Mouse (Mus musculus) bone marrow, adult 2 months (tissue): ENCODE measurements around the gene Gfra1. TPM values are rescaled to one million over a fixed set of nuclear protein-coding genes. Genes with fewer than 3 reads are reported as not detected.

ENCODE experiments used
- H3K27ac ChIP-seq: fragments of 200-500 bp; 2 replicates; pipeline ENCODE4 v1.5.1; 2012; ENCODE audit warnings: low read depth, mild to moderate bottlenecking, control low read depth, inconsistent platforms, low read length; ENCODE audit not compliant: control insufficient read depth, poor library complexity, insufficient read depth
- H3K4me1 ChIP-seq: fragments of 200-500 bp; 2 replicates; pipeline ENCODE4 v1.6.1; 2011; ENCODE audit warnings: low read length; ENCODE audit not compliant: control insufficient read depth, insufficient read depth
- H3K4me3 ChIP-seq: fragments of 200-500 bp; replicated peaks from 2 replicates; pipeline ENCODE3; 2011; ENCODE audit warnings: mild to moderate bottlenecking, low read depth, low read length, control low read depth; ENCODE audit not compliant: control insufficient read depth
- CTCF ChIP-seq: fragments of 200-500 bp; IDR thresholded peaks from 2 replicates; pipeline ENCODE4 v1.5.1; 2011; ENCODE audit warnings: low read length, control low read depth; ENCODE audit not compliant: control insufficient read depth, insufficient read depth
- POLR2A ChIP-seq: fragments of 200-500 bp; IDR thresholded peaks from 2 replicates; pipeline ENCODE4 v1.6.1; 2011; ENCODE audit warnings: low read depth, mild to moderate bottlenecking, control low read depth, low read length, borderline replicate concordance; ENCODE audit not compliant: control insufficient read depth
- WGBS: fragments of 180-500 bp; shearing (Covaris S2); methylation state at CpG from one replicate; pipeline ENCODE4 v1.1.7; 2018; 5-methylcytosine and 5-hydroxymethylcytosine counted together
- polyA plus RNA-seq: library from polyadenylated mRNA; stranded (reverse); fragments of >200 nt; gene quantifications from 2 replicates; pipeline ENCODE4 v1.2.4, GENCODE M21; 2011; ENCODE audit warnings: low replicate concordance; ENCODE audit not compliant: missing spikeins, insufficient read depth, insufficient read length

Gene Gfra1
- polyA plus RNA-seq, 1 experiment: 2.4 TPM

GRCm38 (mm10) chr19:58419685-58420084, 36.0 kb downstream of the Gfra1 start:
- Histone ChIP-seq H3K4me1 (peaks cover 2% of the 10 kb centered on the region; the same call in 1 of the 2 replicates), H3K4me3 (no peak overlapping the region), H3K27ac (no peak overlapping the region)
- 82% methylated on average over 3 of the region's 3 CpGs for WGBS
- TF ChIP-seq CTCF (no peak), POLR2A (no peak)

- Histone ChIP-seq H3K4me1 (peaks cover 2% of the 10 kb centered on the region; the same call in 1 of the 2 replicates), H3K27ac (no peak overlapping the region), H3K4me3 (no peak overlapping the region)
- 80% methylated on average over 3 of the region's 3 CpGs for WGBS
- no peak for TF ChIP-seq CTCF
- no peak for TF ChIP-seq POLR2A
Measured at GRCm38 (mm10) chr19:58419278-58419677, 36.4 kb downstream of the Gfra1 start.

GRCm38 (mm10) chr19:58415173-58415572, 40.5 kb downstream of the Gfra1 start:
- Histone ChIP-seq H3K4me1 (no peaks in the 10 kb centered on the region; the same call in 1 of the 2 replicates), H3K4me3 (no peak overlapping the region), H3K27ac (no peak overlapping the region)
- TF ChIP-seq CTCF: no peak
- no peak for TF ChIP-seq POLR2A
- 32% methylated on average over 4 of the region's 4 CpGs for WGBS

- H3K4me1 ChIP-seq: no peaks in the 10 kb centered on the region; the same call in 1 of the 2 replicates
- TF ChIP-seq POLR2A (no peak), CTCF (no peak)
- no peak overlapping the region for H3K27ac ChIP-seq
- no peak overlapping the region for H3K4me3 ChIP-seq
Measured at GRCm38 (mm10) chr19:58414733-58415132, 41.0 kb downstream of the Gfra1 start.

GRCm38 (mm10) chr19:58413290-58413689, 42.4 kb downstream of the Gfra1 start:
- Histone ChIP-seq H3K4me1 (no peaks in the 10 kb centered on the region; the same call in 1 of the 2 replicates), H3K27ac (no peak overlapping the region), H3K4me3 (no peak overlapping the region)
- WGBS: under 1% methylated on average over 8 of the region's 8 CpGs
- no peak for TF ChIP-seq CTCF
- no peak for TF ChIP-seq POLR2A

- 38% methylated on average over 2 of the region's 3 CpGs for WGBS
- TF ChIP-seq POLR2A (no peak), CTCF (no peak)
- Histone ChIP-seq H3K27ac (no peak overlapping the region), H3K4me1 (no peaks in the 10 kb centered on the region; the same call in 1 of the 2 replicates), H3K4me3 (no peak overlapping the region)
Measured at GRCm38 (mm10) chr19:58412811-58413210, 42.9 kb downstream of the Gfra1 start.

GRCm38 (mm10) chr19:58406726-58407125, 49.0 kb downstream of the Gfra1 start:
- TF ChIP-seq POLR2A: no peak
- no peak for TF ChIP-seq CTCF
- H3K4me1 ChIP-seq: no peaks in the 10 kb centered on the region
- no peak overlapping the region for H3K27ac ChIP-seq
- no peak overlapping the region for H3K4me3 ChIP-seq

- TF ChIP-seq POLR2A: no peak
- TF ChIP-seq CTCF: no peak
Measured at GRCm38 (mm10) chr19:58400224-58400623, 55.5 kb downstream of the Gfra1 start.

GRCm38 (mm10) chr19:58399166-58399565, 56.5 kb downstream of the Gfra1 start:
- no peak overlapping the region for H3K4me3 ChIP-seq
- 14% methylated on average over 6 of the region's 6 CpGs for WGBS
- TF ChIP-seq POLR2A: no peak
- no peak for TF ChIP-seq CTCF
- no peak overlapping the region for H3K27ac ChIP-seq
- no peaks in the 10 kb centered on the region; the same call in 1 of the 2 replicates for H3K4me1 ChIP-seq

More at GRCm38 (mm10) chr19:58400224-58400623, 55.5 kb downstream of the Gfra1 start:
- Histone ChIP-seq H3K27ac (no peak overlapping the region), H3K4me3 (no peak overlapping the region), H3K4me1 (no peaks in the 10 kb centered on the region; the same call in 1 of the 2 replicates)
- 27% methylated on average over 3 of the region's 3 CpGs for WGBS
